Mouse (Mus musculus) midbrain, embryonic 16.5 days (tissue): ENCODE results near the gene Tbc1d4. TPM values are rescaled to one million over a fixed set of nuclear protein-coding genes. Genes with fewer than 3 reads are reported as not detected.

ENCODE experiments used
- polyA plus RNA-seq: library from polyadenylated mRNA; unstranded; fragments of >200 nt; fragmentation: Nextera tagmentation; extraction: Ambion mirVana; gene quantifications from 2 replicates; pipeline ENCODE4 v1.2.1, GENCODE M21; 2015

The Tbc1d4 gene
- polyA plus RNA-seq, 1 experiment from 2014 or later = 8.1 TPM

Other genes starting within 250 kb of the Tbc1d4 start
- gene Commd6, start 31.5 kb upstream of the Tbc1d4 start, polyA plus RNA-seq = 84.8 and 92.2 TPM in 2 replicates
- 280 and 301 TPM in 2 replicates for gene Uchl3, start 44.8 kb upstream of the Tbc1d4 start, polyA plus RNA-seq
- 0.50 TPM in 1 of 2 replicates, not detected in the other for gene Gm9922, start 120.6 kb upstream of the Tbc1d4 start, polyA plus RNA-seq
- 2.5 and 3.8 TPM in 2 replicates for gene Lmo7, start 120.8 kb upstream of the Tbc1d4 start, polyA plus RNA-seq